ENCODE assay signal across 9 mouse cellular contexts in genomic region chr8:120485551-120486476, GRCm38 (mm10).
DNase-seq lines count a peak whose midpoint lies in the region; ATAC-seq and TF ChIP-seq lines count a peak whose summit lies in the region.
"Had no signal": no experiment of that assay in that cellular context is flagged by ENCODE, and none has a peak within 500 bp of the region (broad histone marks: within the 10 kb centered on the region; RNA-seq: fewer than 3 reads in every experiment).

No protein-coding gene starts in this region.

- H3K4me1 ChIP-seq in kidney, embryonic 15.5 days = peaks cover 85% of the 10 kb centered on the region
- H3K4me1 ChIP-seq in intestine, embryonic 14.5 days (replicated peaks; ENCODE audit: control insufficient read depth, insufficient read depth, low read length) = peaks cover 32% of the 10 kb centered on the region
- peaks cover 14% of the 10 kb centered on the region for H3K4me1 ChIP-seq in midbrain, postnatal 0 days (ENCODE audit: insufficient read depth, low read length)

- H3K36me3 ChIP-seq in kidney, embryonic 15.5 days = no peaks in the 10 kb centered on the region
- H3K36me3 ChIP-seq in intestine, embryonic 14.5 days (ENCODE audit: control insufficient read depth, insufficient read depth, low read length) = no peaks in the 10 kb centered on the region
- no peaks in the 10 kb centered on the region for H3K36me3 ChIP-seq in midbrain, postnatal 0 days (ENCODE audit: insufficient read depth, low read length)

- H3K4me2 ChIP-seq in kidney, embryonic 15.5 days = peak overlapping the region; percentile 95
- peak overlapping the region; percentile 99 for H3K4me2 ChIP-seq in intestine, embryonic 14.5 days (ENCODE audit: low read length)
- H3K4me2 ChIP-seq in midbrain, postnatal 0 days (ENCODE audit: low read depth, low read length, poor library complexity, severe bottlenecking) = peak overlapping the region; percentile 97

- H3K4me3 ChIP-seq in kidney, embryonic 15.5 days (replicated peaks) = peak overlapping the region; percentile 83
- H3K4me3 ChIP-seq in intestine, embryonic 14.5 days (ENCODE audit: low read depth, low read length) = no peak overlapping the region
- peak overlapping the region; percentile 90; the same call in 1 of the 2 replicates for H3K4me3 ChIP-seq in midbrain, postnatal 0 days (ENCODE audit: low read depth, low read length)

- DNase-seq in kidney, adult 9 months = no peak
- DNase-seq in intestine, embryonic 14.5 days (ENCODE audit: low spot score) = no peak
- no peak for DNase-seq in midbrain, postnatal 0 days (ENCODE audit: low spot score)
- DNase-seq in cerebellum, adult 18-20 months = no peak
- DNase-seq in frontal cortex, adult 2 months (ENCODE audit: extremely low spot score in 1 of 2, low spot score in 1 of 2) = no peak
- DNase-seq in left cerebral cortex, adult 9 months (ENCODE audit: low spot score in 2 of 2) = no peak
- DNase-seq: heart, postnatal 4 days had no signal

- no peak for TF ChIP-seq CTCF in midbrain, postnatal 0 days (IDR thresholded peaks at IDR 0.05)

- peaks cover 20% of the 10 kb centered on the region for H3K27me3 ChIP-seq in kidney, embryonic 15.5 days
- H3K27me3 ChIP-seq in intestine, embryonic 14.5 days (replicated peaks; ENCODE audit: control insufficient read depth, insufficient read depth, low read length) = 0 out of 2 replicates have a peak, but pooled peaks cover 8% of the 10 kb centered on the region
- H3K27me3 ChIP-seq in midbrain, postnatal 0 days (ENCODE audit: insufficient read depth, low read length) = no peaks in the 10 kb centered on the region

- WGBS in kidney, embryonic 15.5 days = 23% methylated on average over 21 of the region's 21 CpGs
- WGBS in intestine, embryonic 14.5 days = 43% methylated on average over 21 of the region's 21 CpGs
- 34% methylated on average over 21 of the region's 21 CpGs for WGBS in midbrain, postnatal 0 days

- H3K27ac ChIP-seq in kidney, embryonic 15.5 days = peak overlapping the region; percentile 95; the same call in 1 of the 2 replicates
- H3K27ac ChIP-seq in intestine, embryonic 14.5 days (ENCODE audit: low read depth) = no peak overlapping the region
- H3K27ac ChIP-seq in midbrain, postnatal 0 days (ENCODE audit: low read depth, low read length) = peak overlapping the region; percentile 98

- no peak for ATAC-seq in kidney, embryonic 15.5 days (replicated peaks; ENCODE audit: low FRiP score)
- peak; percentile 17; the same call in 1 of the 2 replicates for ATAC-seq in common myeloid progenitor, adult 5-6 weeks (replicated peaks; ENCODE audit: low read depth, poor library complexity, severe bottlenecking)
- ATAC-seq in intestine, embryonic 14.5 days (replicated peaks; ENCODE audit: low FRiP score, low TSS enrichment, low read depth) = no peak
- 0 out of 2 replicates have a peak, but pooled peaks have one; percentile 5 for ATAC-seq in midbrain, postnatal 0 days (ENCODE audit: low FRiP score)

- H3K9me3 ChIP-seq in kidney, embryonic 15.5 days (replicated peaks) = no peaks in the 10 kb centered on the region
- H3K9me3 ChIP-seq in intestine, embryonic 14.5 days (ENCODE audit: control insufficient read depth, low read length) = no peaks in the 10 kb centered on the region
- no peaks in the 10 kb centered on the region for H3K9me3 ChIP-seq in midbrain, postnatal 0 days (ENCODE audit: low read length)

- no peak overlapping the region for H3K9ac ChIP-seq in kidney, embryonic 15.5 days
- no peak overlapping the region for H3K9ac ChIP-seq in intestine, embryonic 14.5 days (ENCODE audit: low read length)
- H3K9ac ChIP-seq in midbrain, postnatal 0 days (replicated peaks; ENCODE audit: low read length, poor library complexity, severe bottlenecking) = peak overlapping the region; percentile 92; the same call in 1 of the 2 replicates

Comparison
In these comparisons a context has a peak if more than half of its experiments do, and no peak if none do; other contexts are left out.
1. ATAC-seq: peak in common myeloid progenitor, adult 5-6 weeks (single experiment) and midbrain, postnatal 0 days (single experiment); none in kidney, embryonic 15.5 days (single experiment) and intestine, embryonic 14.5 days (single experiment).
2. Peak in every context shown above with its lines, with median percentiles within 50 percentile points of each other: H3K4me2 ChIP-seq.